Mouse (Mus musculus): ENCODE data around the gene Glb1l. TPM values are rescaled to one million over a fixed set of nuclear protein-coding genes. Genes with fewer than 3 reads are reported as not detected.

Glb1l gene
- polyA plus RNA-seq, 1 experiment from 2014 or later: 47.4 TPM

DNA sequence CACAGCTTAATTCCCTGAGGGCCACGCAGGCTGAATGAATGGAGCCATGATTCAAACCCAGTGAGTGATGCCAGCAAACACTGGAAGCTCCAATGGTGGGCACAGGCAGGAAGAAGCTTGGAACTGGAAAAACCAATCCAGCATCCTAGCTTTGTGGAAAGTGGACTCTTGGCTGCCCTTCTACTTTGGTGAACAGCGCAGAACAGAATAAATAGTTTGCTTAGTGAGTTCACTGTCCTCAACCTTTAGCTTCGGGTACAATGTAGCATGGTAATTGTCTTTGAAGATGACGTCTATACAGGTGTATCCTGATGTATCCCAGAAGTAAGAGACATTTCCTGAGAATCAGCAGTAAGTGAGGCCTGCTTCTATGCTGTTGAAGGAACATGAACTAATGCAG is 61.9 kb downstream of the Glb1l start:
- no peak for TF ChIP-seq CTCF (IDR thresholded peaks at IDR 0.05; ENCODE audit: low read depth)
- no peak for ATAC-seq (replicated peaks; ENCODE audit: low FRiP score, low read depth)
- H3K27ac ChIP-seq: no peak overlapping the region
- 93% methylated on average over 4 of the region's 4 CpGs for WGBS
- peaks cover 36% of the 10 kb centered on the region for H3K36me3 ChIP-seq (ENCODE audit: insufficient read depth, low read length)
- H3K9me3 ChIP-seq (replicated peaks; ENCODE audit: low read length): no peaks in the 10 kb centered on the region
- peaks cover 1% of the 10 kb centered on the region; the same call in 1 of the 2 replicates for H3K4me1 ChIP-seq (replicated peaks; ENCODE audit: insufficient read depth, low read length)
- no peak overlapping the region for H3K4me3 ChIP-seq (replicated peaks; ENCODE audit: low read depth, low read length)
- H3K4me2 ChIP-seq (ENCODE audit: low read length): no peak overlapping the region
- no peaks in the 10 kb centered on the region for H3K27me3 ChIP-seq (ENCODE audit: insufficient read depth, low read length)
- H3K9ac ChIP-seq (ENCODE audit: low read depth, low read length): no peak overlapping the region
- no peak for DNase-seq (ENCODE audit: low spot score)

Small RNA genes lying within 50 kb of the gene (microRNA-seq; reads per million reads assigned to microRNA genes)
- gene Gm27943: not detected

Other genes with a start within 250 kb of the Glb1l start
- gene Nhej1, start 85.6 kb downstream of the Glb1l start, polyA plus RNA-seq (2015; fragmentation: Nextera tagmentation; extraction: Ambion mirVana): 10.5 and 11.0 TPM in 2 replicates
- gene Slc23a3, start 76.9 kb downstream of the Glb1l start, polyA plus RNA-seq (2015; fragmentation: Nextera tagmentation; extraction: Ambion mirVana): 9.8 and 11.3 TPM in 2 replicates
- 47.2 and 52.2 TPM in 2 replicates for gene Cnppd1, start 68.1 kb downstream of the Glb1l start, polyA plus RNA-seq (2015; fragmentation: Nextera tagmentation; extraction: Ambion mirVana)
- 47.8 and 52.0 TPM in 2 replicates for gene Retreg2, start 68.0 kb downstream of the Glb1l start, polyA plus RNA-seq (2015; fragmentation: Nextera tagmentation; extraction: Ambion mirVana)
- gene Zfand2b, start 42.2 kb downstream of the Glb1l start, polyA plus RNA-seq (2015; fragmentation: Nextera tagmentation; extraction: Ambion mirVana): 43.2 and 47.7 TPM in 2 replicates
- gene Abcb6, start 30.4 kb downstream of the Glb1l start, polyA plus RNA-seq (2015; fragmentation: Nextera tagmentation; extraction: Ambion mirVana): 34.4 and 36.8 TPM in 2 replicates
- gene Ankzf1, start 18.7 kb downstream of the Glb1l start, polyA plus RNA-seq (2015; fragmentation: Nextera tagmentation; extraction: Ambion mirVana): 19.7 TPM in 2 replicates
- gene Atg9a, start 18.6 kb downstream of the Glb1l start, polyA plus RNA-seq (2015; fragmentation: Nextera tagmentation; extraction: Ambion mirVana): 25.8 and 27.3 TPM in 2 replicates
- gene Stk16, start within 50 bp of the Glb1l start, polyA plus RNA-seq (2015; fragmentation: Nextera tagmentation; extraction: Ambion mirVana): 114 and 122 TPM in 2 replicates
- 171 and 200 TPM in 2 replicates for gene Tuba4a, start 9.1 kb upstream of the Glb1l start, polyA plus RNA-seq (2015; fragmentation: Nextera tagmentation; extraction: Ambion mirVana)
- 0.18 TPM in 1 of 2 replicates, not detected in the other for gene A630095N17Rik, start 21.3 kb upstream of the Glb1l start, polyA plus RNA-seq (2015; fragmentation: Nextera tagmentation; extraction: Ambion mirVana)
- 30.4 and 31.3 TPM in 2 replicates for gene Dnajb2, start 25.6 kb upstream of the Glb1l start, polyA plus RNA-seq (2015; fragmentation: Nextera tagmentation; extraction: Ambion mirVana)
- gene Ptprn, start 53.7 kb upstream of the Glb1l start, polyA plus RNA-seq (2015; fragmentation: Nextera tagmentation; extraction: Ambion mirVana): 0.08 and 0.13 TPM in 2 replicates
- gene Resp18, start 67.6 kb upstream of the Glb1l start, polyA plus RNA-seq (2015; fragmentation: Nextera tagmentation; extraction: Ambion mirVana): not detected in 2 replicates
- gene Dnpep, start 107.2 kb upstream of the Glb1l start, polyA plus RNA-seq (2015; fragmentation: Nextera tagmentation; extraction: Ambion mirVana): 128 and 137 TPM in 2 replicates
- gene Des, start 149.5 kb upstream of the Glb1l start, polyA plus RNA-seq (2015; fragmentation: Nextera tagmentation; extraction: Ambion mirVana): 18.6 and 19.1 TPM in 2 replicates
- 40.1 and 44.3 TPM in 2 replicates for gene Speg, start 164.5 kb upstream of the Glb1l start, polyA plus RNA-seq (2015; fragmentation: Nextera tagmentation; extraction: Ambion mirVana)
- 69.5 and 72.5 TPM in 2 replicates for gene Gmppa, start 225.1 kb upstream of the Glb1l start, polyA plus RNA-seq (2015; fragmentation: Nextera tagmentation; extraction: Ambion mirVana)
- gene Asic4, start 239.6 kb upstream of the Glb1l start, polyA plus RNA-seq (2015; fragmentation: Nextera tagmentation; extraction: Ambion mirVana): 0.40 and 0.45 TPM in 2 replicates